Mouse (Mus musculus): ENCODE measurements around the gene Grm3. TPM values are rescaled to one million over a fixed set of nuclear protein-coding genes. Genes with fewer than 3 reads are reported as not detected.

Grm3 gene
- polyA plus RNA-seq, 1 experiment from 2014 or later: 0.16 TPM

DNA sequence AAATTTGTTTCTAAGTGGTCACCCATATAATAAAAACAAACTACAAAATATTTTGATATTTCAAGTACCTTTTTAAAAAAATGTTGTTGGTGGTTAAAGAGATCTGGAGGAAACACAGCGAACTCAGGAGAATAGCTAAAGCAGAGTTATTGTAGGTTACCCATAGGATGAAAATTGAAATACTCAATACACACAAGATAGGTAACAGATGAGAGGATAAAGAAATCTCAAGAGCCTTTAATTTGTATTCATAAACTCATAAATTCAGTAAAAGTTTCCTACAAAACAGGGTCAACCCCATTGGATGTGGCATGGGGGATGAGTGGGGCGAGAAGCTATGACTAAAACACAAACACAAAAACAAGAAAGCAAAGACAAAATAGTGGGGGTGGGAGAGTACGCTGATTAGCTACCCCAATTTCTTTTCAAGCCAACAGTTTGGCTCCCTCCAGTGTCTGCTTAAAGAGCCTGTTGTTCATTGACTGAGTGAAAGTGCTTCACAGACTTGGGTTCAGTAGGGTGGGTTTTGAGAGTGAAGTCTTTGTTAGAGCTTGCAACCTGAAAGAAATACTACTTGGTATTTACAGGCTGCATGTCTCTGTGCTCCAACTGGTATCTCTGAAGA lies 21.5 kb downstream of the Grm3 start:
- Histone ChIP-seq H3K9me3 (ENCODE audit: control insufficient read depth, low read length) (no peaks in the 10 kb centered on the region), H3K9ac (ENCODE audit: low read depth, low read length) (no peak overlapping the region), H3K4me1 (ENCODE audit: control insufficient read depth, insufficient read depth, low read length) (no peaks in the 10 kb centered on the region), H3K27me3 (replicated peaks; ENCODE audit: control insufficient read depth, insufficient read depth, low read length) (no peaks in the 10 kb centered on the region), H3K36me3 (ENCODE audit: control insufficient read depth, insufficient read depth, low read length) (no peaks in the 10 kb centered on the region), H3K4me3 (ENCODE audit: low read length) (no peak overlapping the region), H3K4me2 (ENCODE audit: low read depth, low read length) (no peak overlapping the region), H3K27ac (ENCODE audit: low read length) (no peak overlapping the region)
- ATAC-seq: no peak
- WGBS: 42% methylated on average over 3 of the region's 3 CpGs

DNA sequence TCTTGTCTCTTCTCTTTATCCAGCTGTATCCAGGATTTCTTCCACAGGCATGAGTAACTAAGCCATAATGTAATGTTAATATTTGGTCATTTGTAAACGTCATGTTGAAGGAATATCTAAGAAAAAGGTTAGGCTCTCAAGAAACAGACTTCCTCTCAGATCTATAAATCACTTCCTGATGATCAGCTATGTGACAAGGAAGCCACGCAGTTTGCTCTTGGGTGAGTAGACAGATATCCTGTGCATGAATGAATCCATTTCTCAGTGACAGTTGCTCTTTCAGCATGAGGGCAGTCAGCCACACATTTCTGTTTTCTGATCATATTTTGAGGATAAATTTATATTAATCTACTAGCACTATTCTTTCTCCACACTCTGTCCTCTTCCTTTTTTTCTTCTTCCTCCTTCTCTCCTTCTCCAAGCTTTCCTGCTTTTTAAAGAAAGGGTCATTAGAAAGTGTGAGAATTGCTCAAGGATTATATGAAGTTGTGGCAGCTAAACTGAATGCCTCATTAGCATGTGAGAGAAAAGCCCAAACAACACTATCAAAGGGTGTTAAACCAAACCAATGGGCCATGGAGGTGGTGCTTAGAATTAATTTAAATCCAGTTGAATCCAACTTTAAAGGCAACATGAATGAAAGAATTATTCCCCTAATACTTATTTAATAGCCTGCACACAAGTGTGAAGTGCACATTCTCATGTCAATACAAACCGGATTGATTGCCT lies 22.1 kb downstream of the Grm3 start:
- H3K9ac ChIP-seq (ENCODE audit: low read depth, low read length): no peak overlapping the region
- WGBS: 13% methylated on average over 3 of the region's 3 CpGs
- no peaks in the 10 kb centered on the region for H3K9me3 ChIP-seq (ENCODE audit: control insufficient read depth, low read length)
- no peak overlapping the region for H3K4me2 ChIP-seq (ENCODE audit: low read depth, low read length)
- H3K36me3 ChIP-seq (ENCODE audit: control insufficient read depth, insufficient read depth, low read length): no peaks in the 10 kb centered on the region
- no peaks in the 10 kb centered on the region for H3K27me3 ChIP-seq (replicated peaks; ENCODE audit: control insufficient read depth, insufficient read depth, low read length)
- ATAC-seq: no peak
- no peaks in the 10 kb centered on the region for H3K4me1 ChIP-seq (ENCODE audit: control insufficient read depth, insufficient read depth, low read length)
- no peak overlapping the region for H3K4me3 ChIP-seq (ENCODE audit: low read length)
- H3K27ac ChIP-seq (ENCODE audit: low read length): no peak overlapping the region

DNA sequence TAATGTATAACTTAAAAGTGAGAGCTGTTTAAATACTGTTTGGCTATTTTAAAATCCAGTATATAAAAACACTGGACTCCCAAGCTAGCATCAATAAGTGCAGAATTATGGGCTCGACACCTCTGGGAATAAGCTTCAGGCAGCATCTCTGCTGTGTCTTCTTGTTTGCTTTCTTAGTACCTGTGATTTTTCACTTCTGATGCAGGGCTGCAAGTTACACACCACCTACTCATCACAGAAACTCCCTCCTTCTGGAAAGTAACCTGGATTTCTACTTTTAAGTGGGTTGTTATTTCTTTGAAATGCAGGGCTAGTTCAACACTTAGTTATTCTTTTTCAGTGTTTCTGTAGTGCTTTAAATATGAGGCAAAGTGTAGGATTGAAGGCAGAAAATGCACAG lies 32.6 kb downstream of the Grm3 start:
- no peak overlapping the region for H3K9ac ChIP-seq (ENCODE audit: low read depth, low read length)

DNA sequence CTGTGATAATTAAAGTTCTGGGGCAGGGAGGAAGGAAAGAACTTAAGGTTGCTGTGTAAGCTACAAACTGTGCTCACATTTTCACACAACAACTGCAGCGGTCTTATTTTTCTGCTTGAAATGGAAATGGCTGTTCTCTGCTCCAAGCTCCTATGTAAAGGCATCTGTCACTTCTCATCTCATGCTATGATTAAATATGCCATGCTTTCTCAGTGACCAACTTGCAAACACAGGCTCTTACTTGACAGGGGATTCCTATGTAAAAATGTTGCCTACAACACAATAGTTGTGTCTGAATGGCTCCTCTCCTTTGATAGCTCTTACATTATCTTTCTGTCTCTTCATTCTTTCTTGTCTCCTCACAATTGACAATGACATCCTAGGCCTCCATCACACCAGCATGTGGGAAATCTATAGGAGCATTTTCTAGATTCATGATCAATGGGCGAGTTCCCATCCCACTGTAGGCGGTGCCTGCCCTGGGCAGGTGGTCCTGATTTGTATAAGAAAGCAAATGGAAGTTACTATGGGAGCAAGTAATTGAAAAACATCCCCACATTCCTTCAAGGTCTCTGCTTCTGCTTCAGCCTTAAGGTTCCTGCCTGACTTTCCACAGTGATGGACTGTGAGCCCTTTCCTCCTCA lies 34.2 kb downstream of the Grm3 start:
- Histone ChIP-seq H3K4me3 (ENCODE audit: low read length) (no peak overlapping the region), H3K27ac (ENCODE audit: low read length) (no peak overlapping the region), H3K9me3 (ENCODE audit: control insufficient read depth, low read length) (no peaks in the 10 kb centered on the region), H3K9ac (ENCODE audit: low read depth, low read length) (no peak overlapping the region), H3K36me3 (ENCODE audit: control insufficient read depth, insufficient read depth, low read length) (no peaks in the 10 kb centered on the region), H3K4me1 (ENCODE audit: control insufficient read depth, insufficient read depth, low read length) (no peaks in the 10 kb centered on the region), H3K4me2 (ENCODE audit: low read depth, low read length) (no peak overlapping the region), H3K27me3 (replicated peaks; ENCODE audit: control insufficient read depth, insufficient read depth, low read length) (no peaks in the 10 kb centered on the region)
- WGBS: 48% methylated on average over 3 of the region's 3 CpGs
- no peak for ATAC-seq

More for the DNA sequence above, 32.6 kb downstream of the Grm3 start:
- no peaks in the 10 kb centered on the region for H3K4me1 ChIP-seq (ENCODE audit: control insufficient read depth, insufficient read depth, low read length)
- no peak for ATAC-seq
- no peak overlapping the region for H3K4me2 ChIP-seq (ENCODE audit: low read depth, low read length)
- no peak overlapping the region for H3K27ac ChIP-seq (ENCODE audit: low read length)
- H3K36me3 ChIP-seq (ENCODE audit: control insufficient read depth, insufficient read depth, low read length): no peaks in the 10 kb centered on the region
- 88% methylated on average over 1 of the region's 1 CpGs for WGBS
- no peak overlapping the region for H3K4me3 ChIP-seq (ENCODE audit: low read length)
- H3K9me3 ChIP-seq (ENCODE audit: control insufficient read depth, low read length): no peaks in the 10 kb centered on the region
- no peaks in the 10 kb centered on the region for H3K27me3 ChIP-seq (replicated peaks; ENCODE audit: control insufficient read depth, insufficient read depth, low read length)

DNA sequence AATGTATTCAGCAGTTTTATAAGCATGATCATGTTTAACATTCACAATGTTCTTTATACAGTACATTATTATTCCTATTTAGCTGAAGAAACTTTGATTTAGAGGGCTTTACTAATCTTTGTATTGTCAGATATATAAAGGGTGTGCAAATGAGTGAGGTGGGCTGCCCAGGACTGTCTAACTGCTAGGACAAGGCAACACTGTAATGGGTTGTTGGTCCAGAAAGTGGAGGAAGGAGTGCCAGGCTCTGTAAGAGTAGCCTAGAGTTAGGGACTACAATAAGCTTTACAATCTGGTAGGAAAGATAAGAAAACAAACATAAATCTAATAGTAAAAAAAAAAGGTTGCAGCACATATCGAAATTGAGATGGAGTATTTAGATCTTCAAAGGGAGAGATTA lies 34.8 kb downstream of the Grm3 start:
- Histone ChIP-seq H3K4me2 (ENCODE audit: low read depth, low read length) (no peak overlapping the region), H3K27me3 (replicated peaks; ENCODE audit: control insufficient read depth, insufficient read depth, low read length) (no peaks in the 10 kb centered on the region), H3K4me1 (ENCODE audit: control insufficient read depth, insufficient read depth, low read length) (no peaks in the 10 kb centered on the region), H3K9ac (ENCODE audit: low read depth, low read length) (no peak overlapping the region), H3K9me3 (ENCODE audit: control insufficient read depth, low read length) (no peaks in the 10 kb centered on the region), H3K27ac (ENCODE audit: low read length) (no peak overlapping the region), H3K36me3 (ENCODE audit: control insufficient read depth, insufficient read depth, low read length) (no peaks in the 10 kb centered on the region), H3K4me3 (ENCODE audit: low read length) (no peak overlapping the region)
- no peak for ATAC-seq
- WGBS: 30% methylated on average over 1 of the region's 1 CpGs

DNA sequence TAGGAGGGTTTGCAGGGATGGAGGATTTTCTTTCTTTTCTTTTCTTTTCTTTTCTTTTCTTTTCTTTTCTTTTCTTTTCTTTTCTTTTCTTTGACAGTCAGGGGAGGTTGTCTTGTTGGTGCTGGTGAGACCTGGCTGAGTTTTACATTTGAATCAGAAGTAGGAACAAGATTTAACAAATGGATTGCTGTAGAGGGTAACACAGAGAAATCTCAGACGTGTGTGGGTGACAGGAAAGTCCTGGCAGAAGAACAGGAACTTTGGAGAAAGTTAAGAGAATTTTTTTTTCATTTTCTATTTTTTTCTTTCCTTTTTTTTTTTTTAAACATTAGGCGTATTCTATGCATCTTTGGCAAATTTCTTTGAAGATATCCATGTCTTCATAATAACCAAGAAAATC lies 41.8 kb downstream of the Grm3 start:
- no peak overlapping the region for H3K4me2 ChIP-seq (ENCODE audit: low read depth, low read length)
- H3K4me3 ChIP-seq (ENCODE audit: low read length): no peak overlapping the region
- H3K9me3 ChIP-seq (ENCODE audit: control insufficient read depth, low read length): no peaks in the 10 kb centered on the region
- H3K27me3 ChIP-seq (replicated peaks; ENCODE audit: control insufficient read depth, insufficient read depth, low read length): no peaks in the 10 kb centered on the region
- no peak for ATAC-seq
- H3K27ac ChIP-seq (ENCODE audit: low read length): no peak overlapping the region
- no peaks in the 10 kb centered on the region for H3K36me3 ChIP-seq (ENCODE audit: control insufficient read depth, insufficient read depth, low read length)
- no peaks in the 10 kb centered on the region for H3K4me1 ChIP-seq (ENCODE audit: control insufficient read depth, insufficient read depth, low read length)
- 62% methylated on average over 2 of the region's 2 CpGs for WGBS
- no peak overlapping the region for H3K9ac ChIP-seq (ENCODE audit: low read depth, low read length)

DNA sequence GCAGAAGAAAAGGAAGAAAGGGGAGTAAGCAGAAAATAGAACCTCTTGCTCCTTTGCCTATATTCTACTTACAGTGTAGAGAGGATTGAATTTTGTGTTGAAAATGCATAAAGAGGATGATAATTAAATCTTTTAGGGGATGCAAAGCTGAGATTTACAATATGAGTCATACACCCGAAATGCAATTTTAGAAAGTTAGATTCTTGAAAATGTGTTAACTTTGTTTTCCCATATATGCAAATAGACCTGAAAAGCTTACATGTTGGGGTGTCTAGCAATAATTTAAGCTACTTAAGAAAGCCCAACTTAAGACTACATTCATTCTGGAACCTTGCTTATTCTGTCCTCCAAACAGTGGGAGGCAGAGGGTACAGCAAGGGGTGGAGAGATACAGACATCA lies 56.0 kb downstream of the Grm3 start:
- ATAC-seq: no peak
- Histone ChIP-seq H3K9me3 (ENCODE audit: control insufficient read depth, low read length) (no peaks in the 10 kb centered on the region), H3K27me3 (replicated peaks; ENCODE audit: control insufficient read depth, insufficient read depth, low read length) (no peaks in the 10 kb centered on the region), H3K4me3 (ENCODE audit: low read length) (no peak overlapping the region), H3K36me3 (ENCODE audit: control insufficient read depth, insufficient read depth, low read length) (no peaks in the 10 kb centered on the region), H3K9ac (ENCODE audit: low read depth, low read length) (no peak overlapping the region), H3K4me1 (ENCODE audit: control insufficient read depth, insufficient read depth, low read length) (no peaks in the 10 kb centered on the region), H3K27ac (ENCODE audit: low read length) (no peak overlapping the region), H3K4me2 (ENCODE audit: low read depth, low read length) (no peak overlapping the region)
- 75% methylated on average over 1 of the region's 1 CpGs for WGBS

DNA sequence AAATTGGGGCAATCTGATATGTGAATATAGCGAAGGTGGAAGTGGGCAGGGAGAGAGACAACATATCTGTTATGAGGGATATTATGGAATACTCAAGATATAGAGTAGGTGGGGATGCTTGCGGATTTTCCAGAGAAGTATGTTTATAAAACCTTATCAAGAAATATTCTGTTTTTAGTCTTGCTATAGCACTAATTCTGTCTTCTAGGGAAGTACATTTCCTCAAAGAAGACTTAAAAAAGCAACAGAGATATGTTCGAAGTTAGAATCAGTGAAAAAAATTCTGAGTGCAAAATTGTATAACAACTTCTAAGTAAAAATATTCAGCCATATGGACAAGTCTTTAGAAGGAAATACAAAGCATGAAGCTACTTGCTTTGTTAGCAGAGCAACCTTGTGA lies 61.6 kb downstream of the Grm3 start:
- ATAC-seq: no peak
- H3K36me3 ChIP-seq (ENCODE audit: control insufficient read depth, insufficient read depth, low read length): no peaks in the 10 kb centered on the region
- H3K27ac ChIP-seq (ENCODE audit: low read length): no peak overlapping the region
- WGBS: 80% methylated on average over 3 of the region's 3 CpGs
- no peak overlapping the region for H3K9ac ChIP-seq (ENCODE audit: low read depth, low read length)
- H3K4me3 ChIP-seq (ENCODE audit: low read length): no peak overlapping the region
- no peaks in the 10 kb centered on the region for H3K9me3 ChIP-seq (ENCODE audit: control insufficient read depth, low read length)
- no peak overlapping the region for H3K4me2 ChIP-seq (ENCODE audit: low read depth, low read length)
- no peaks in the 10 kb centered on the region for H3K4me1 ChIP-seq (ENCODE audit: control insufficient read depth, insufficient read depth, low read length)
- no peaks in the 10 kb centered on the region for H3K27me3 ChIP-seq (replicated peaks; ENCODE audit: control insufficient read depth, insufficient read depth, low read length)

DNA sequence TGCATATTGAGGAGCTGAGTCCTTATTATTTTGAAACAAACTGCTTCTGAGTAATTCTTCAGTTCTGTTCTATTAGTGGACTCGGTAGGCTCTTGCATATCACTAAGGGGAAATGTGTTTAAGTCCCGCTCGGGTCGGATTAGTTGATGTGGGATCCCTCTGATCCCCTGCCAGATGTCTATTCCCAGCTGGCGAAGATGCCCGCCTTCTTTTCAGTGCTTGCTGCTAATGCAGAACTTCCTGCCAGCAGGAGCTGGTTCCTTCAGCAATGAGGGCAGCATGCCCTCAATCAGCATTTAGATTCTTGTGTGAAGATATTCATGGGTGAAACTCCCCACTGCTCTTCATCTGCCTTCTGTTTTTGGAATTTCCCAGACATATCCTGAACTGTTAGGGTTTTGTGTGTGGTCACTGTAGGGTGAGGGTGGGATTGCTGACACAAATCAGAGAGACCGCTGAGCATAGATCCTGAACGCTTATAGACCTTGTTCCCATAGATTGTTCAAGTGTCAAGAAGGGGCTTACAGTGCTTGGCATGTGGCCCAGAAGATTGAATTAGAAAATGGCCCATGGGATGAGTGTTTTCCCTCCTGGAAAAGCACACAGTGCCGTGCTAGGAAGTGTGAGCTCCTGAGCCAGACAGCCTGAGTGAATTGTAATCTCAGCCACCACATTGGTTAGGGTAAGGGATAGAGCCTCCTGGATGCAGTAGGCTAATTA lies 62.9 kb downstream of the Grm3 start:
- H3K36me3 ChIP-seq (ENCODE audit: control insufficient read depth, insufficient read depth, low read length): no peaks in the 10 kb centered on the region
- 61% methylated on average over 9 of the region's 9 CpGs for WGBS
- H3K4me2 ChIP-seq (ENCODE audit: low read depth, low read length): no peak overlapping the region
- no peak overlapping the region for H3K4me3 ChIP-seq (ENCODE audit: low read length)
- no peak overlapping the region for H3K27ac ChIP-seq (ENCODE audit: low read length)
- ATAC-seq: no peak
- no peaks in the 10 kb centered on the region for H3K9me3 ChIP-seq (ENCODE audit: control insufficient read depth, low read length)
- no peaks in the 10 kb centered on the region for H3K4me1 ChIP-seq (ENCODE audit: control insufficient read depth, insufficient read depth, low read length)
- no peak overlapping the region for H3K9ac ChIP-seq (ENCODE audit: low read depth, low read length)
- H3K27me3 ChIP-seq (replicated peaks; ENCODE audit: control insufficient read depth, insufficient read depth, low read length): no peaks in the 10 kb centered on the region

Measured in intestine, embryonic 16.5 days (tissue).